Mouse (Mus musculus): Measurements from ENCODE around the gene Tagap. TPM values are rescaled to one million over a fixed set of nuclear protein-coding genes. Genes with fewer than 3 reads are reported as not detected.
"Not testable (repeated sequence)": the region's sequence is repeated elsewhere in the genome, so short reads cannot be mapped to it uniquely, and the experiment has no call there.

The Tagap gene
- polyA plus RNA-seq, 1 experiment from 2014 or later: 0.09 TPM

- Histone ChIP-seq H3K27ac (ENCODE audit: low read depth, low read length) (no peak overlapping the region), H3K9me3 (replicated peaks; ENCODE audit: control insufficient read depth, low read length) (no peaks in the 10 kb centered on the region), H3K4me2 (no peak overlapping the region), H3K4me1 (ENCODE audit: control insufficient read depth, insufficient read depth, low read length) (no peaks in the 10 kb centered on the region), H3K27me3 (ENCODE audit: control insufficient read depth, insufficient read depth, low read length) (no peaks in the 10 kb centered on the region), H3K9ac (ENCODE audit: low read depth, low read length) (no peak overlapping the region), H3K36me3 (ENCODE audit: control insufficient read depth, insufficient read depth, low read length) (no peaks in the 10 kb centered on the region), H3K4me3 (ENCODE audit: low read depth, low read length) (no peak overlapping the region)
- 48% methylated on average over 8 of the region's 8 CpGs for WGBS (ENCODE audit: insufficient replicate concordance)
- no peak for ATAC-seq (replicated peaks; ENCODE audit: insufficient number of reproducible peaks, low FRiP score, low TSS enrichment)
Observed at GRCm38 (mm10) chr17:7939640-7940039, 13.8 kb downstream of the Tagap start.

- peak; percentile 98 for ATAC-seq (replicated peaks; ENCODE audit: insufficient number of reproducible peaks, low FRiP score, low TSS enrichment)
- H3K4me1 ChIP-seq (ENCODE audit: control insufficient read depth, insufficient read depth, low read length); H3K9me3 ChIP-seq (replicated peaks; ENCODE audit: control insufficient read depth, low read length); H3K27me3 ChIP-seq (ENCODE audit: control insufficient read depth, insufficient read depth, low read length); H3K36me3 ChIP-seq (ENCODE audit: control insufficient read depth, insufficient read depth, low read length): not testable (repeated sequence)
- 3% methylated on average over 58 of the region's 58 CpGs for WGBS (ENCODE audit: insufficient replicate concordance)
- Histone ChIP-seq H3K4me2 (peak within 1 kb of the TSS; percentile 68), H3K27ac (ENCODE audit: low read depth, low read length) (peak within 1 kb of the TSS; percentile 94), H3K9ac (ENCODE audit: low read depth, low read length) (peak within 1 kb of the TSS; percentile 72), H3K4me3 (ENCODE audit: low read depth, low read length) (peak within 1 kb of the TSS; percentile 55)
Observed at GRCm38 (mm10) chr17:7945117-7946052, 19.6 kb downstream of the Tagap start, which contains the start of gene Rsph3a. Gene Rsph3a, plus strand, starts transcription at chr17:7945614.

- H3K36me3 ChIP-seq (ENCODE audit: control insufficient read depth, insufficient read depth, low read length); H3K27ac ChIP-seq (ENCODE audit: low read depth, low read length); H3K27me3 ChIP-seq (ENCODE audit: control insufficient read depth, insufficient read depth, low read length); H3K9me3 ChIP-seq (replicated peaks; ENCODE audit: control insufficient read depth, low read length); H3K4me1 ChIP-seq (ENCODE audit: control insufficient read depth, insufficient read depth, low read length); ATAC-seq (replicated peaks; ENCODE audit: insufficient number of reproducible peaks, low FRiP score, low TSS enrichment): not testable (repeated sequence)
- Histone ChIP-seq H3K4me3 (ENCODE audit: low read depth, low read length) (peak overlapping the region; percentile 55), H3K4me2 (peak overlapping the region; percentile 52), H3K9ac (ENCODE audit: low read depth, low read length) (peak overlapping the region; percentile 43; the same call in 1 of the 2 replicates)
- 0% methylated on average over 15 of the region's 27 CpGs for WGBS (ENCODE audit: insufficient replicate concordance)
Observed at GRCm38 (mm10) chr17:7946053-7946627, 20.3 kb downstream of the Tagap start.

- H3K36me3 ChIP-seq (ENCODE audit: control insufficient read depth, insufficient read depth, low read length); H3K27ac ChIP-seq (ENCODE audit: low read depth, low read length); H3K9me3 ChIP-seq (replicated peaks; ENCODE audit: control insufficient read depth, low read length); H3K4me3 ChIP-seq (ENCODE audit: low read depth, low read length); ATAC-seq (replicated peaks; ENCODE audit: insufficient number of reproducible peaks, low FRiP score, low TSS enrichment); H3K4me1 ChIP-seq (ENCODE audit: control insufficient read depth, insufficient read depth, low read length); H3K9ac ChIP-seq (ENCODE audit: low read depth, low read length); H3K27me3 ChIP-seq (ENCODE audit: control insufficient read depth, insufficient read depth, low read length); H3K4me2 ChIP-seq: not testable (repeated sequence)
- no CpG with 5 or more reads among the region's 4 CpGs for WGBS (ENCODE audit: insufficient replicate concordance)
Observed at GRCm38 (mm10) chr17:7951333-7951732, 25.5 kb downstream of the Tagap start.

- H3K9ac ChIP-seq (ENCODE audit: low read depth, low read length); ATAC-seq (replicated peaks; ENCODE audit: insufficient number of reproducible peaks, low FRiP score, low TSS enrichment); H3K4me1 ChIP-seq (ENCODE audit: control insufficient read depth, insufficient read depth, low read length); H3K4me2 ChIP-seq; H3K27ac ChIP-seq (ENCODE audit: low read depth, low read length); H3K9me3 ChIP-seq (replicated peaks; ENCODE audit: control insufficient read depth, low read length); H3K27me3 ChIP-seq (ENCODE audit: control insufficient read depth, insufficient read depth, low read length); H3K36me3 ChIP-seq (ENCODE audit: control insufficient read depth, insufficient read depth, low read length); H3K4me3 ChIP-seq (ENCODE audit: low read depth, low read length): not testable (repeated sequence)
- 95% methylated on average over 8 of the region's 9 CpGs for WGBS (ENCODE audit: insufficient replicate concordance)
Observed at GRCm38 (mm10) chr17:7957242-7957641, 31.4 kb downstream of the Tagap start.

- not testable (repeated sequence) for H3K27me3 ChIP-seq (ENCODE audit: control insufficient read depth, insufficient read depth, low read length); H3K27ac ChIP-seq (ENCODE audit: low read depth, low read length); H3K36me3 ChIP-seq (ENCODE audit: control insufficient read depth, insufficient read depth, low read length); H3K4me1 ChIP-seq (ENCODE audit: control insufficient read depth, insufficient read depth, low read length); H3K4me2 ChIP-seq; ATAC-seq (replicated peaks; ENCODE audit: insufficient number of reproducible peaks, low FRiP score, low TSS enrichment); H3K4me3 ChIP-seq (ENCODE audit: low read depth, low read length); H3K9me3 ChIP-seq (replicated peaks; ENCODE audit: control insufficient read depth, low read length); H3K9ac ChIP-seq (ENCODE audit: low read depth, low read length)
- WGBS (ENCODE audit: insufficient replicate concordance): 72% methylated on average over 4 of the region's 4 CpGs
Observed at GRCm38 (mm10) chr17:7963333-7963732, 37.5 kb downstream of the Tagap start.

GRCm38 (mm10) chr17:7964398-7964797 is 38.6 kb downstream of the Tagap start:
- ATAC-seq (replicated peaks; ENCODE audit: insufficient number of reproducible peaks, low FRiP score, low TSS enrichment); H3K4me3 ChIP-seq (ENCODE audit: low read depth, low read length): not testable (repeated sequence)
- 79% methylated on average over 2 of the region's 2 CpGs for WGBS (ENCODE audit: insufficient replicate concordance)

GRCm38 (mm10) chr17:7968490-7968889 is 42.7 kb downstream of the Tagap start:
- H3K9ac ChIP-seq (ENCODE audit: low read depth, low read length); H3K4me1 ChIP-seq (ENCODE audit: control insufficient read depth, insufficient read depth, low read length); ATAC-seq (replicated peaks; ENCODE audit: insufficient number of reproducible peaks, low FRiP score, low TSS enrichment); H3K4me3 ChIP-seq (ENCODE audit: low read depth, low read length); H3K4me2 ChIP-seq; H3K9me3 ChIP-seq (replicated peaks; ENCODE audit: control insufficient read depth, low read length); H3K27me3 ChIP-seq (ENCODE audit: control insufficient read depth, insufficient read depth, low read length); H3K36me3 ChIP-seq (ENCODE audit: control insufficient read depth, insufficient read depth, low read length); H3K27ac ChIP-seq (ENCODE audit: low read depth, low read length): not testable (repeated sequence)
- 73% methylated on average over 2 of the region's 5 CpGs for WGBS (ENCODE audit: insufficient replicate concordance)

More at GRCm38 (mm10) chr17:7964398-7964797, 38.6 kb downstream of the Tagap start:
- not testable (repeated sequence) for H3K9ac ChIP-seq (ENCODE audit: low read depth, low read length); H3K27me3 ChIP-seq (ENCODE audit: control insufficient read depth, insufficient read depth, low read length); H3K4me1 ChIP-seq (ENCODE audit: control insufficient read depth, insufficient read depth, low read length); H3K9me3 ChIP-seq (replicated peaks; ENCODE audit: control insufficient read depth, low read length); H3K27ac ChIP-seq (ENCODE audit: low read depth, low read length); H3K4me2 ChIP-seq; H3K36me3 ChIP-seq (ENCODE audit: control insufficient read depth, insufficient read depth, low read length)
